Mouse (Mus musculus) ES-E14 (cell line): Measurements from ENCODE around the gene Herpud2.

Experiments used
- CHD2 ChIP-seq: IDR thresholded peaks from 2 replicates; pipeline ENCODE4 v1.6.1; 2014; ENCODE audit warnings: mild to moderate bottlenecking, low read depth, low read length, inconsistent platforms
- ZC3H11A ChIP-seq: IDR thresholded peaks from 2 replicates; pipeline ENCODE4 v1.6.1; 2012; ENCODE audit warnings: low read depth, mild to moderate bottlenecking, inconsistent platforms, low read length, borderline replicate concordance
- ZNF384 ChIP-seq: IDR thresholded peaks from 2 replicates; pipeline ENCODE4 v1.6.1; 2012; ENCODE audit warnings: low read depth, low read length, inconsistent platforms

DNA sequence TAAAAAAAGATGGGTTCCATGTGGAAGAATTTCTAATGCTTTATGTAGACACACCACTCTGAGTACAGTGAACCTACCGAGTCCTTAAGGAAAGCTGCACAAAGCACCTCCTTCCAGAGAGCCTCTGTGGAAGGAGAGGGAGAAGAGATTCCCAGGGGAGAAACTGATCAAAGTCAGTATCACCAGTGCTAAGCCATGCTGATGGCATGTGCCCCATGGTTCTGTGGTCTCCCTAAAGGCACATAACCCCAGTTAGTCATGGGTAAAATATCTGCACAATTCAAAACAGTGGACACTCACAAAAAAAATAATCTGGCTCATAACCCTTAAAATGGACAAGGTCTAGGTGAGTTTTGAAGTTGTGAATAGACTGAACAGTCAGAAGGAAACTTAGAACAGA, 48.7 kb downstream of the Herpud2 start:
- TF ChIP-seq ZNF384 (no peak), ZC3H11A (no peak), CHD2 (no peak)
